Mouse (Mus musculus) liver, embryonic 14.5 days (tissue): ENCODE results near the gene Pom121l2.

Source experiments
- CTCF ChIP-seq: IDR thresholded peaks from 2 replicates; pipeline ENCODE4 v1.5.1; 2016; ENCODE audit warnings: antibody characterized with exemption, low read depth, control low read depth
- EP300 ChIP-seq: IDR thresholded peaks from 2 replicates; pipeline ENCODE4 v1.6.1; 2016; ENCODE audit warnings: antibody characterized with exemption, low read depth

GRCm38 (mm10) chr13:21974726-21975473 lies 6.1 kb upstream of the Pom121l2 start:
- no peak for TF ChIP-seq CTCF
- TF ChIP-seq EP300 = no peak
